Mouse (Mus musculus) WW6 (cell line): Measurements from ENCODE around the gene Atp6v0b.

ENCODE experiments used
- DNase-seq: peaks from one replicate; pipeline ENCODE4 v3.0.0-alpha.2; 2013; ENCODE audit warnings: low read depth, low spot score

The Atp6v0b gene

GRCm38 (mm10) chr4:117871787-117872186 lies 15.3 kb downstream of the Atp6v0b start:
- DNase-seq: no peak

DNA sequence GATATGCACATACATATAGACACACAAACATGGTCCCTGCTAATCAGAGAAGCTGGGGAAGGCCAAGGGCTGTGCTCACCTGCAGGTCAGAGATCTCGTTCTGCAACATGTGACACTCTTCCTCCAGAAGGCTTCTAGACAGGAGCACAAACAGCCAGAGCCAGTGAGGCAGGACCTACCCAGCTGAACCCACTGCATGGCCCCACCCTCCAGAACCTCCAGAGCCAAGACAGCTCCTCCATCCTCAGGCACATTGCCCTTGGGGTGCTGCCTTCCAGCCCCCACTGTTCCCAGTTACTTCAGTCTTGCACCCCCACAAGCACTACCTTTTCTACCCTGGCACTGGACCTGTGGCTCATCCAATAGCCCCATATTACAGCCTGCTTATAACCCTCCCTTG lies 16.7 kb downstream of the Atp6v0b start:
- no peak for DNase-seq

- no peak for DNase-seq
Measured at GRCm38 (mm10) chr4:117869317-117869716, 17.8 kb downstream of the Atp6v0b start.

- DNase-seq: no peak
Measured at GRCm38 (mm10) chr4:117867823-117868222, 19.3 kb downstream of the Atp6v0b start.

DNA sequence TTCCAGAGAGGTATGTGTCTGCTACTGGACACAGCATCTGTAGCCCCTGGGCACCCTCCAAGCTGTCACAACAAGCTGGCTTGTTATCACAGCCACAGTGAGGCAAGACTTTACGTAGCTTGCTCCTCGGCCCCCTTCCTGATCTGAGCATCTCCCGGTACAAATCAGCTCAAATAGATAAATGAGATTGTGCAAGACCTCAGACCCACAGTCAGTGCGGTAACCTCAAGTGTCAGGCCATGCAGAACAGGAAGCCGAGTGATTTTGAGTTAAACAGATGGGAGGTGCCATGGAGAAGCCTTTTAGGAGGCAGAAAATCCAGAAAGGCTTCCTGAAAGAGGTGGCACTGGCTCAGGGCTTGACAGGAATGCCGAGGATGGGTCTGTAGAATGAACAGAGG lies 20.1 kb downstream of the Atp6v0b start:
- DNase-seq: no peak

DNA sequence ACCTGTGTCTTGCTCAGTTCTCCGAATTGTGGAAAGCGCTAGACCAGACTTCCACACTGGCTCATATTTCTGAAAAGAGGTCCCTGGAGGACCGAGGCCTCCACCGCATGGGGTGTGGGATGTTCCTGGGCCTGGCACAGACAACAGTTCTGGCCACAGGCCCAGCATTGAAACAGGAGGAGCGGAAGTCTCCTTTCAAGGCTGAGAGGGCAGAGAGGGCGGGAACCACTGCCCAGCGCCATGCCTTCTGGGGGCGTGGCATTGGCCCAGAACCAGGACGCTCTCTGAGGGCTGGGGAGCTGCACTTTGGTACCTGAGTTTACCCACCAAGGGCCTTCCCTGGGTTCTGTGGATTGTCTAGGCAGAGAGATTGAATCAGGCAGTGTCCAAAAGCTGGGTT lies 21.1 kb downstream of the Atp6v0b start:
- DNase-seq: no peak

- no peak for DNase-seq
Measured at GRCm38 (mm10) chr4:117862823-117863222, 24.3 kb downstream of the Atp6v0b start.

- no peak for DNase-seq
Measured at GRCm38 (mm10) chr4:117860570-117860969, 26.6 kb downstream of the Atp6v0b start.

DNA sequence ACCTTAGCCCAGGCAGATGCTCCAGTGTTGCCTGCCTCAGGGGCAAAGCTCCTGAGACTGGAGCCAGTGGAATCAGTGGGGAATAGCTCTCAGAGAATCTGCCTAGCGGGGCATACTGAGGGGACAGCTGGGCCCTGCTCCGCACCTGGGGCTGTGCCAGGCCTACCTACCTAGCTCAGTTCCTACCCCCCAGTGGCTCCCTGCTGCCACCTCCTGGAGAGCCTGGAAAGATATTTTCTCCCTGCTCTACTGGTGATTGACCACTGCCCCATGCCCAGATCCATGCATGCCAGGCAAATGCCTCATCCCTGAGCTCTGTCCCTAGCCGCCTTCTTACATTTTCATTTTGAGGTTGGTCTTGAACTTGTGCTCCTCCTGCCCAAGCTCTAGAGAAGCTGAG lies 28.3 kb downstream of the Atp6v0b start:
- DNase-seq: no peak

GRCm38 (mm10) chr4:117855146-117855545 lies 32.0 kb downstream of the Atp6v0b start:
- no peak for DNase-seq

DNA sequence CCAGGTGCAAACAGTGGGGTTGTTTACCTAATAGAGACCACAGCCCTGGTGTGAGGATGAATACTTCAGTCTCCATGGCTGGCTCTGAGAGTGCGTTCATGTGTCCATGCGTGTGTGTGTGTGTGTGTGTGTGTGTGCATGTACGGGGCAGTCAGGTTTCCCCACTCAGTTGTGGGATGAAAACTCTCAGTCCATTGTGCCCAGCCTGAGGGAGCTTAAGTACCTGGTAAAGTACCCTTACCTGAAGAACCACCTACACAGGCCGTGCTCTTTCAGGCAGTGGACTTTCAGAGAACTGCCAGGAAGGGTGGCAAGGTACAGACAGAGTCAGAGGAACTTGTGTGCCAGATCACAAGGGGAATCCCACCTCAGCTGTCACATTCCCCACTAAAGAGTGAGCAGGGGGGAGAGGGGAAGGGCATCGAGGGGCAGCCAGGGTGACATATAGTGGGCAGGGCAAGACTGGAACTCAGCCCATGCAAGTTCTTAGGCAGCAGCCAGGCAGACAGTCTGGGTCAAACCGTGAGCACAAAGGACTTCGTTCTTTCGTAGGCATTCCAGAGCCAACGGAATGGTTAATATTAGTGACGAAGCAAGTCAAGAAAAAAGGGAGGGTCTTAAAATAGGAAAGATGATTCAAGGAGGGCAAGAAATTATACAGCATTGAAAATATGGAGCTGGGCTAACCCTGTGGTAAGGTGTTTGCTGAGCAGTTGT lies 34.8 kb downstream of the Atp6v0b start:
- DNase-seq: no peak

DNA sequence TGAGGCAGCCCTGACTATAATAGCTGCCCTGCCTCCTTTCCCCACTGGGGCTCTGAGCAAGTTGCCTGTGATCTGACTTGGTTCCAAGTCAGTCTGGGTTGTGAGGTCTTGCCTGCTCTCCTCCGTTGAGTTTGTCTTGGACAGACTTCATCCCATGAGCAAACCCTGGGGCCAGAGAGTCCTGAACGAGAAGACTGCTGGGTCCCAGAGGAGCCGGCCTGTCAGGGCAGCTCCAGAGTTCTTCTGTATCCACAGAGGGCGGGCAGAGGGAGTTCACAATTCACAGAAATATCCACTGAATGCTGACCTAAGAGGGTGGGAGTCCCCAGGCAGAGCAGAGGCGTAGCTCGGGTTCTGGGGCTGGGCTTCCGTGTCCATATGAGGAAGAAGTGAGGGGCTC lies 36.3 kb downstream of the Atp6v0b start:
- no peak for DNase-seq

DNA sequence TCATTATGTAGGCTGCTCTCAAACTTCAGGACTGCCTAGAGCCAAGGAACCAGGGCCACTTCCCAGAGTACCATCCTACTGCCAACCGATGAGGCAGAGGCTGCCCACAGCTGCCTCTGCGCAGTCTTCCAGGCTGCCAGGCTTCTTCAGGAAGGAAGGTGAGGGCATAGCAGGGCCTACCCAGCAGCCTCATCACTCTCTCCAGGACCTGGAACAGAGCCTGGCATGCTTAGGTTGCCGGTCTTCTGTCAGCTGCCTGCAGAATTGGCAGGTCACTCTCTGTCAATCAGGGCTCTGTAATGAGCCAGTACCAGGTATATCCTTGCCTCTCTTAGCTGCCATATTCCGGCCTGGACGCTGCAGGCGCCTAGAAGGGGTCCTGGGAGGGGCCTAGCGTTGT lies 37.0 kb downstream of the Atp6v0b start:
- DNase-seq: no peak

- no peak for DNase-seq
Measured at GRCm38 (mm10) chr4:117849506-117849905, 37.6 kb downstream of the Atp6v0b start.

DNA sequence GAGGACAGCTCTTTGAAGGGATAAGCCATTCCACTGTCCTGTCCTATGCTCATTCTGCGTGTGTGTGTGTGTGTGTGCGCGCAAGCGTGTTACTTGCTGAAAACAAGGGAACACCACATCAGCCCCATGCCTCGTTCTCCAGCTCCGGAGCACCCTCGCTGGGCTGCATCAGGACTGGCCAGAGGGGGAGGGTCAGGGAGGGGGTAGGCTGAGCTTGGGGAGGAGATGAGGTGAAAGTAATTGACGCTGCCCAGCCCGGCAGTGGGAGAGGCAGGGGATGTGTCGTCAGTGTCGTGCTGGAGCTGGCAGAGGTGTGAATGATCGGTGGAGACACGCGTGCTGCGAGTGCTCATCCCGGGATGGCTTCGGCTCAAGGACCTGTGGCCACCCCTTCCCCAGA lies 38.1 kb downstream of the Atp6v0b start:
- no peak for DNase-seq

- no peak for DNase-seq
Measured at GRCm38 (mm10) chr4:117847011-117847410, 40.1 kb downstream of the Atp6v0b start.

DNA sequence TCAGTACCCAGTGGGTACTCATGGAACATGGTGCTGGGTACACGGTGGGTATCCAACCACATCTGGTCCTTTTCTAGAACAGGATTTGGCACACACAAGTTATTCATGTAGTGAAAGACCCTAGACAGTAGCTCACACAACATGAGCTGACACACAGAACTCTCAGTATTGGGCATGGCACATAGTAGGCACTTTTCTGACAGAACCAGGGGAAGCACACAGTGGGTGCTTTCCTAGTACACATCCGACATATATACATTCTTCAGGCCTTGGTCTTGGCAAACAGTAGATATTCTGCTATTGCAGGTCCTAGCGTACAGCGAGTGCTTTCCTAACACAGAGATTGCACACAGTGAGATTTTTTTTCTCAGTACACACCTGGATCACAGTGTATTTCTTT lies 40.9 kb downstream of the Atp6v0b start:
- no peak for DNase-seq

GRCm38 (mm10) chr4:117845316-117845715 lies 41.8 kb downstream of the Atp6v0b start:
- DNase-seq: no peak

DNA sequence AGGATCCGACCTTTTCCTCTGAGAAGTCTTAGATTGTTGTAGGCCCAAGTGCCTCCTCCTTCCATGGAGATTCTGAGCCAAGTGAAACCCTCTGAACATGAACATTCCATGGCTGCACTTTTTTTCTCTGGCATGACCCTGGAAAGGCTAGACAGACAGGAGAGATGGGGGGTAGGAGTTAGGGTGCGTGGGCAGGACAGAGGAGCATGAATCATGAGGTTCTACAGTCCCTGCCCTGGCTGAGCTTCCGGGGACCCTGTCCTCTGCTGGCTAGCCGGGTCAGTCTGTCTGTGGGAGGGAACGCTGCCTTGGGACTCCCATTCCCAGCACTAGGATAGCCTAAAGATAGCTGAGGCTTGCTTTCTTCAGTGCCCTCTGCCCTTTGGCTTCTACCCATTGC lies 42.7 kb downstream of the Atp6v0b start:
- no peak for DNase-seq

DNA sequence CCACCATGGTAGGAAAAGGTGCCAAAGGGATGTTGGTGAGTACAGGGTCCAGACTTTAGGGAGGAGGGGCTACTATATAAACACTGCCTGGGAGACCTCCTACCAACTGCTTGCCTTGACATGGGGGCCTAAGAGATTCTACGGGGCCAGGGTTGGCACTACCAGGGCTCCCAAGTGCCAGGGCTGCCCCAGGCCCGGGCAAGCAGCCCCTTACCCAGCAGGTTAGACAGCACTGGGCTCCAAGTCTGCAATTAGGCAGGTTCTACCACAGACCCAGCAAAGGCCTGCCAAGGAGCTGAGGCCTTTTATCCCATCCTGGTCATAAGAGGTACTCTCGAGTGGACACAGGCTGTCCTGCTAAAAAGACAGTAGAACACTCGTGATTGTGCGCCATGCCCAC lies 44.0 kb downstream of the Atp6v0b start:
- no peak for DNase-seq

GRCm38 (mm10) chr4:117841566-117841965 lies 45.6 kb downstream of the Atp6v0b start:
- no peak for DNase-seq

DNA sequence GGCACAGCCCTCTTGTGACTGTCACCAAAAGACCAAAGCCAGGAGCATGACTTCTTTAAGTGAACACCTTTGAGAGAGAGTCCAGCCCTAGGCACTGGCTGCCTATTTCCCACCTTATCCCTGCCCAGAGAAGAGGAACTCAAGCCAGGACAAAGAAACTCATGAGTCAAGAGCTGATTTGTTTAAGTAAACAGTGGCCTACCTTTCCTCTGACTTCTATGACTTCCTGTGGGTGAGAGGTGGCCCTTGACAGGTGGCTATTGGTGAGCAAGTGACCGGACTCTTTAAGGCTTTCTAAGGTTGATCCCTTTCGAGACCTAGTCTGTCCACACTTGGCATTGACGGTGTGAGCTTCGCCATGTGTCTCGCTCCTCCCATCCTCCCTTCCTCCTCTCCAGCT lies 46.3 kb downstream of the Atp6v0b start:
- no peak for DNase-seq

GRCm38 (mm10) chr4:117839366-117839765 lies 47.8 kb downstream of the Atp6v0b start:
- DNase-seq: no peak

GRCm38 (mm10) chr4:117837271-117837670 lies 49.9 kb downstream of the Atp6v0b start:
- no peak for DNase-seq
